Mouse (Mus musculus) megakaryocyte, embryonic 14.5 days (primary cell): Measurements from ENCODE around the gene Ube2o.

Experiments
- FLI1 ChIP-seq: IDR thresholded peaks from 2 replicates; pipeline ENCODE4 v1.6.1; 2012; ENCODE audit warnings: low read length, inconsistent platforms, mixed read lengths
- GATA1 ChIP-seq: IDR thresholded peaks from 3 replicates; pipeline ENCODE4 v1.6.1; 2012; ENCODE audit warnings: mixed read lengths, low read length, inconsistent platforms, borderline replicate concordance

DNA sequence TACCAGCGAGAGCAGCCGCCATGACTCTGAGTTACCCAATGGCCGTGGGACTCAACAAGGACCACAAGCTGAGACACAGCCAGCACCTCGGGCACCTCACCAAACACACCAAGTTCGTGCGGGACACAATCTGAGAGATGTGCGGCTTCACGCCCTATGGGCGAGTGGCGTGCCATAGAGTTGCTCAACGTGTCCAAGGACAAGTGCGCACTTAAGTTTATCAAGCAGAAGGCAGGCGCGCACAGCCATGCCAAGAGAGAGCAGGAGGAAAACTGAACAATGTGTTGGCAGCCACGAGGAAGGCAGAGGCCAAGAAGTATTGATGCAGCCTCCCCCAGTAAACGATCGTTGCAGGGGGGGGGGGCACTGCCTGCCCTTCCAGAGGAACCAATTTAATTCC, 76.7 kb downstream of the Ube2o start:
- TF ChIP-seq GATA1 (no peak), FLI1 (no peak)
